Mouse (Mus musculus) hindbrain, embryonic 11.5 days (tissue): ENCODE data around the gene Ggcx. TPM values are rescaled to one million over a fixed set of nuclear protein-coding genes. Genes with fewer than 3 reads are reported as not detected.
"Not testable (repeated sequence)": the region's sequence is repeated elsewhere in the genome, so short reads cannot be mapped to it uniquely, and the experiment has no call there.

Experiments used
- ATAC-seq: fragments of 200-750 bp; cut with Nextera tagmentation; 2 replicates; pipeline ENCODE4 v1.8.0; 2017; ENCODE audit warnings: mild to moderate bottlenecking, moderate TSS enrichment, moderate library complexity; ENCODE audit not compliant: low FRiP score
- DNase-seq: peaks from one replicate; pipeline ENCODE4 v3.0.0-alpha.2; 2015; ENCODE audit warnings: low spot score
- H3K27ac ChIP-seq: fragments of 300-500 bp; sonication (generic); 2 replicates; pipeline ENCODE4 v1.5.1; 2014; ENCODE audit warnings: mild to moderate bottlenecking, low read depth, low read length
- H3K27me3 ChIP-seq: fragments of 300-500 bp; sonication (generic); 2 replicates; pipeline ENCODE4 v1.6.1; 2014; ENCODE audit warnings: mild to moderate bottlenecking, low read length, moderate library complexity, mixed read lengths; ENCODE audit not compliant: control insufficient read depth, insufficient read depth
- H3K36me3 ChIP-seq: fragments of 300-500 bp; sonication (generic); 2 replicates; pipeline ENCODE4 v1.6.1; 2014; ENCODE audit warnings: mild to moderate bottlenecking, low read length, moderate library complexity, mixed read lengths; ENCODE audit not compliant: control insufficient read depth, insufficient read depth
- H3K4me1 ChIP-seq: fragments of 300-500 bp; sonication (generic); replicated peaks from 2 replicates; pipeline ENCODE4 v1.6.1; 2014; ENCODE audit warnings: low read length, mixed read lengths; ENCODE audit not compliant: control insufficient read depth, insufficient read depth
- H3K4me2 ChIP-seq: fragments of 300-500 bp; sonication (generic); replicated peaks from 2 replicates; pipeline ENCODE4 v1.6.1; 2014; ENCODE audit warnings: mild to moderate bottlenecking, low read depth, low read length
- H3K4me3 ChIP-seq: fragments of 300-500 bp; sonication (generic); 2 replicates; pipeline ENCODE4 v1.5.1; 2014; ENCODE audit warnings: low read depth, low read length
- H3K9ac ChIP-seq: fragments of 300-500 bp; sonication (generic); 2 replicates; pipeline ENCODE4 v1.6.1; 2014; ENCODE audit warnings: low read depth, low read length
- H3K9me3 ChIP-seq: fragments of 300-500 bp; sonication (generic); 2 replicates; pipeline ENCODE4 v1.6.1; 2016; ENCODE audit warnings: low read length; ENCODE audit not compliant: control insufficient read depth
- whole genome bisulfite sequencing: fragments of 180-500 bp; shearing (Covaris S2); extraction: QIAGEN DNeasy Blood & Tissue Kit; methylation state at CpG from one replicate; pipeline ENCODE4 v1.1.7; 2014; 5-methylcytosine and 5-hydroxymethylcytosine counted together
- polyA plus RNA-seq: library from polyadenylated mRNA; unstranded; fragments of >200 nt; fragmentation: Nextera tagmentation; extraction: Ambion mirVana; gene quantifications from 2 replicates; pipeline ENCODE4 v1.2.1, GENCODE M21; 2014

Ggcx gene
- polyA plus RNA-seq, 1 experiment from 2014 or later = 13.1 TPM

- Histone ChIP-seq H3K27ac (peak overlapping the region; percentile 97), H3K9me3 (no peaks in the 10 kb centered on the region), H3K4me2 (peak overlapping the region; percentile 62), H3K9ac (peak overlapping the region; percentile 100), H3K27me3 (no peaks in the 10 kb centered on the region), H3K4me1 (0 out of 2 replicates have a peak, but pooled peaks cover 3% of the 10 kb centered on the region), H3K4me3 (peak overlapping the region; percentile 97), H3K36me3 (peaks cover 10% of the 10 kb centered on the region)
- no peak for ATAC-seq
- peak; percentile 56 for DNase-seq
- 11% methylated on average over 17 of the region's 17 CpGs for WGBS
These were observed 26.3 kb downstream of the Ggcx start for GRCm38 (mm10) chr6:72440186-72440990.

DNA sequence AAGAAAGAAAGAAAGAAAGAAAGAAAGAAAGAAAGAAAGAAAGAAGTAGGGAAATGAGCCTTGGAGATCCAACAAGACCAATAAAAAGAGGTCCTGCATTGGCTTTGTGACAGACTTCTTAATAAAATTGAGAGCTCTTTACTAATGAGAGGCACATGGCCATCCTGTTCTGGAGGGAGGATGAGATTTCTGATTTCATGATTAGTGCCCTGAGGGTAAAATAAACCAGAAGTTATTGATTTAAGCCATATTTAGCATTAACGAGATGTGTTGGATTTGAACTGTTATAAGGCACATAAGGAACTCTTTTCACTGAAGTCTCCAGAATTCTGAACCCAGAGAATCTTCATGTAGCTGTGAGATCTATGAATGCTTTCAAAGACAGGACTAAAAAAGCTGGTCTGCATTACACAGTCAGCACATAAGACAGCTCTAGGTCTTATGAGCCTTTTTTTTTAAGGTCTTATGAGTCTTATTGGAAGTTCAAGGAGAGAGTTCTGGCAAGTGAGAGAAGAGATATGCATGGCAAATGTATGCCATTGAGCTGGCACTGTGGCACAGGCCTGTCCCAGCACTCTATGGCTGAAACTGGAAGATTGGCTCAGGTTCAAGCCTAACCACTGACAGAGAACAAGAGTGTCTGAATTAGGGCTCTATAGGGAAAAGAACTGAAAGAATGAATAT, 29.0 kb downstream of the Ggcx start:
- ATAC-seq (no peak), DNase-seq (no peak)
- H3K27me3 ChIP-seq = no peaks in the 10 kb centered on the region
- H3K4me3 ChIP-seq = no peak overlapping the region
- H3K9me3 ChIP-seq = no peaks in the 10 kb centered on the region
- H3K4me2 ChIP-seq = no peak overlapping the region
- no peak overlapping the region for H3K27ac ChIP-seq
- no peaks in the 10 kb centered on the region for H3K36me3 ChIP-seq
- H3K4me1 ChIP-seq = 0 out of 2 replicates have a peak, but pooled peaks cover 3% of the 10 kb centered on the region
- 89% methylated on average over 1 of the region's 1 CpGs for WGBS
- H3K9ac ChIP-seq = no peak overlapping the region

- H3K4me1 ChIP-seq = 0 out of 2 replicates have a peak, but pooled peaks cover 3% of the 10 kb centered on the region
- H3K36me3 ChIP-seq = no peaks in the 10 kb centered on the region
- DNase-seq (no peak), ATAC-seq (no peak)
- H3K27me3 ChIP-seq = no peaks in the 10 kb centered on the region
- no peak overlapping the region for H3K4me3 ChIP-seq
- no peak overlapping the region for H3K27ac ChIP-seq
- no peak overlapping the region for H3K4me2 ChIP-seq
- H3K9me3 ChIP-seq = no peaks in the 10 kb centered on the region
- H3K9ac ChIP-seq = no peak overlapping the region
These were observed 30.9 kb downstream of the Ggcx start for GRCm38 (mm10) chr6:72445011-72445410.

DNA sequence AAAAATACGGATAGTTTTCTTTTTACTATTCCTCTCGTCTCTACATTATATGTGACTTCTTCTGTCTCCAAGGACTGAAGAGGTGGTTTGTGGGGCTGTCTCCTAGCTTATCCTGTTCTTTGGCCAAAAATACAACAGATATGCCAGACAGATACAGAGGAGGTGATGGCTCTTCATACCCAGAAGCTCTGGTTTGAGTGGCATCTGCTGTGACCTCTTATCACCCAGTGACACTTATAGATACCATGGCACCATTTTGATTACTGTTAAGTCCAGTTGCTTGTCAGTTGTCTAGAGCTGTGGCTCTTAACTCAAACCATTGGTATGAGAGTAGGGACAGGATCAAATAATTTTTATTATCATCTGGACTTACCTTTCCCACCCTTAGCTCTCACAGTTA, 33.4 kb downstream of the Ggcx start:
- Histone ChIP-seq H3K4me1 (no peaks in the 10 kb centered on the region), H3K9ac (no peak overlapping the region), H3K27ac (no peak overlapping the region), H3K9me3 (no peaks in the 10 kb centered on the region), H3K36me3 (no peaks in the 10 kb centered on the region), H3K4me2 (no peak overlapping the region), H3K27me3 (no peaks in the 10 kb centered on the region), H3K4me3 (no peak overlapping the region)
- 86% methylated on average over 2 of the region's 2 CpGs for WGBS
- DNase-seq (no peak), ATAC-seq (no peak)

- H3K27me3 ChIP-seq, H3K9ac ChIP-seq, H3K36me3 ChIP-seq, ATAC-seq, H3K4me3 ChIP-seq, H3K27ac ChIP-seq, DNase-seq, H3K4me2 ChIP-seq, H3K4me1 ChIP-seq, H3K9me3 ChIP-seq: not testable (repeated sequence)
- WGBS = 71% methylated on average over 2 of the region's 2 CpGs
These were observed 37.7 kb downstream of the Ggcx start for GRCm38 (mm10) chr6:72451778-72452177.

DNA sequence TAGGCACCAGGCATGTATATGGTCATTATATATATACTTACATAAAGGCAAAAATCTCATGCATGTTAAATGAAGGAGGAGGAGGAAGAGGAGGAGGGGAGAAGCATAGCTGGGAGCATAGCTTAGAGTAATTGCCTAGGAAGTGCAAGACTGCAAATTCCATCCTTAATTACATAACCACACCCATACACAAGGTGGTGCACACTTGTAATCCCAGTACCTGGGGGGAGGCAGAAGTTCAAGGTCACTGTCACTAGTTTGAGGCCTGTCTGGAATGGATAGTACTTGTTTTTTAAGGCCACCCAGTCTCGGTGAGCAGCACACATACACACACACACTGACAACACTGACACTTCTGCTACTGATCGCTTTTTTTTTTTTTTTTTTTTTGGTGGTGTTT, 38.2 kb downstream of the Ggcx start:
- no peaks in the 10 kb centered on the region for H3K4me1 ChIP-seq
- ATAC-seq = no peak
- H3K27ac ChIP-seq = no peak overlapping the region
- H3K4me2 ChIP-seq = no peak overlapping the region
- no peaks in the 10 kb centered on the region for H3K27me3 ChIP-seq
- no peaks in the 10 kb centered on the region for H3K36me3 ChIP-seq
- no peak overlapping the region for H3K9ac ChIP-seq
- no peaks in the 10 kb centered on the region for H3K9me3 ChIP-seq
- 83% methylated on average over 2 of the region's 2 CpGs for WGBS
- DNase-seq = no peak
- no peak overlapping the region for H3K4me3 ChIP-seq

GRCm38 (mm10) chr6:72453578-72453977, 39.5 kb downstream of the Ggcx start:
- DNase-seq (no peak), ATAC-seq (no peak)
- Histone ChIP-seq H3K36me3 (no peaks in the 10 kb centered on the region), H3K4me3 (no peak overlapping the region), H3K9ac (no peak overlapping the region), H3K9me3 (no peaks in the 10 kb centered on the region), H3K4me2 (no peak overlapping the region), H3K27me3 (no peaks in the 10 kb centered on the region), H3K4me1 (no peaks in the 10 kb centered on the region), H3K27ac (no peak overlapping the region)
- WGBS = 81% methylated on average over 3 of the region's 3 CpGs

GRCm38 (mm10) chr6:72454072-72454746, 40.1 kb downstream of the Ggcx start:
- H3K4me3 ChIP-seq = no peak overlapping the region
- H3K27me3 ChIP-seq = no peaks in the 10 kb centered on the region
- no peak overlapping the region for H3K4me2 ChIP-seq
- H3K36me3 ChIP-seq = no peaks in the 10 kb centered on the region
- no peak overlapping the region for H3K9ac ChIP-seq
- H3K4me1 ChIP-seq = no peaks in the 10 kb centered on the region
- ATAC-seq (no peak), DNase-seq (no peak)
- H3K9me3 ChIP-seq = no peaks in the 10 kb centered on the region
- WGBS = 75% methylated on average over 7 of the region's 7 CpGs
- H3K27ac ChIP-seq = peak overlapping the region; percentile 36
